In the genomic region with DNA sequence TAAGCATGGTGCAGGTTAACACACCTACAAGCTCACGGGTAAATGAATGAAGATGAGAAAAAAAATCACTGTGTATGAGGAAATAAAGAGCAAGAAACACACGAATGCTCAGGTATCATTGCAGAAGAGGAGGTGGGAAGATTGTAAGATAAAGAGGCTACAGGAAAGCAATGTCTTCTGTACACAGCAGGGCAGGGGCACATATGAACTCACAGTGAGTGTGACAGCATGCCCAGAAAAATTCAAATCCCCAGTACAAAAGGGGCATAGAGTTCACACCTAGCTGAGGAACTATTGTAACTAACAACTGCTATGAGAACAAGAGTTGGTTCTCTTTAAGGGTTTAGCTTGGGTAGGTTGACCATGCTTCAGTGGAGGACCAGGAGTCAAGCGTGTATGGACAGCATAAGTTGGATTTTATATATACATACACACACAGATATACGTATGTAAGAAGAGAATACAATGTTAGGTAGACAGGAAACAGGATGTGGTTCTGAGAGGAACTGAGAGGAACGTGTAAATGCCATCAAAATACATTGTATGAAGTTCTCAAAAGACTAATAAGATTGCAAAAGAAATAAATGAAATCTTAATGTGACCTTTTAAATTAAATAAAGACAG, we compare ENCODE assay signal across 17 mouse cellular contexts.
DNase-seq lines count a peak whose midpoint lies in the region; ATAC-seq lines count a peak whose summit lies in the region.
"Had no signal": no experiment of that assay in that cellular context is flagged by ENCODE, and none has a peak within 500 bp of the region (broad histone marks: within the 10 kb centered on the region; RNA-seq: fewer than 3 reads in every experiment).

No protein-coding gene starts in this region.

- peak; percentile 90 for ATAC-seq in activated CD4-positive, CD25-positive, alpha-beta regulatory T cell, adult 4 months
- ATAC-seq in neutrophil, adult 5-6 weeks (ENCODE audit: extremely low read depth, insufficient number of reproducible peaks, low FRiP score, poor library complexity, severe bottlenecking): peak; percentile 67
- no peak for ATAC-seq in midbrain, embryonic 11.5 days (ENCODE audit: low FRiP score)
- ATAC-seq: forebrain, embryonic 15.5 days had no signal

- DNase-seq in B cell, adult 2 months: peak; percentile 4 to 11
- peak; percentile 58 for DNase-seq in CD4-positive helper T cell, adult 2 months (ENCODE audit: low read depth, low spot score)
- no peak for DNase-seq in heart, postnatal 10 days
- DNase-seq in gastrocnemius, postnatal 10 days: no peak
- DNase-seq in midbrain, embryonic 11.5 days (ENCODE audit: low spot score, missing footprints): no peak
- DNase-seq: adrenal gland, postnatal 10 days; cerebellum, adult 11 months; cerebellum, adult 9-10 months; cerebellum, postnatal 25 days; heart, adult 18-20 months; heart, postnatal 14 days had no signal

- no peaks in the 10 kb centered on the region for H3K27me3 ChIP-seq in midbrain, embryonic 11.5 days (ENCODE audit: control insufficient read depth, insufficient read depth, low read length)
- H3K27me3 ChIP-seq: embryonic facial prominence, embryonic 12.5 days; forebrain, embryonic 15.5 days; hindbrain, embryonic 13.5 days had no signal

- H3K27ac ChIP-seq in midbrain, embryonic 11.5 days (ENCODE audit: low read depth, low read length): no peak overlapping the region
- H3K27ac ChIP-seq: embryonic facial prominence, embryonic 12.5 days; forebrain, embryonic 15.5 days; heart, embryonic 10.5 days; hindbrain, embryonic 13.5 days had no signal

- H3K36me3 ChIP-seq in midbrain, embryonic 11.5 days (ENCODE audit: control insufficient read depth, insufficient read depth, low read length): no peaks in the 10 kb centered on the region
- H3K36me3 ChIP-seq: embryonic facial prominence, embryonic 12.5 days; forebrain, embryonic 15.5 days; heart, embryonic 10.5 days; hindbrain, embryonic 13.5 days had no signal

- H3K9ac ChIP-seq in midbrain, embryonic 11.5 days (ENCODE audit: low read length): no peak overlapping the region
- H3K9ac ChIP-seq: embryonic facial prominence, embryonic 12.5 days; forebrain, embryonic 15.5 days; hindbrain, embryonic 13.5 days had no signal

- no peaks in the 10 kb centered on the region for H3K4me1 ChIP-seq in midbrain, embryonic 11.5 days (ENCODE audit: control insufficient read depth, insufficient read depth, low read length)
- H3K4me1 ChIP-seq: embryonic facial prominence, embryonic 12.5 days; forebrain, embryonic 15.5 days; heart, embryonic 10.5 days; hindbrain, embryonic 13.5 days had no signal

- H3K4me3 ChIP-seq in midbrain, embryonic 11.5 days (ENCODE audit: low read depth, low read length): no peak overlapping the region
- H3K4me3 ChIP-seq: embryonic facial prominence, embryonic 12.5 days; forebrain, embryonic 15.5 days; heart, embryonic 10.5 days; hindbrain, embryonic 13.5 days had no signal

- H3K4me2 ChIP-seq in midbrain, embryonic 11.5 days: no peak overlapping the region
- H3K4me2 ChIP-seq: embryonic facial prominence, embryonic 12.5 days; forebrain, embryonic 15.5 days; hindbrain, embryonic 13.5 days had no signal

- intact Hi-C loops in heart, postnatal 10 days (cut with DNase I): no loop called here

- WGBS in midbrain, embryonic 11.5 days: 84% methylated on average over 5 of the region's 5 CpGs

- H3K9me3 ChIP-seq in midbrain, embryonic 11.5 days (ENCODE audit: control insufficient read depth, low read length): no peaks in the 10 kb centered on the region
- H3K9me3 ChIP-seq: embryonic facial prominence, embryonic 12.5 days; forebrain, embryonic 15.5 days; heart, embryonic 10.5 days; hindbrain, embryonic 13.5 days had no signal

Comparison
In these comparisons a context has a peak if more than half of its experiments do, and no peak if none do; other contexts are left out.
1. DNase-seq: peak in B cell, adult 2 months (2 of 2) and CD4-positive helper T cell, adult 2 months (single experiment); none in heart, postnatal 10 days (0 of 2), gastrocnemius, postnatal 10 days (single experiment) and midbrain, embryonic 11.5 days (single experiment).